Mouse (Mus musculus): ENCODE data around the gene Aqp9. TPM values are rescaled to one million over a fixed set of nuclear protein-coding genes. Genes with fewer than 3 reads are reported as not detected.

The Aqp9 gene
- 1 to 10 TPM; 3.9 to 4.7 TPM for total RNA-seq (2023)

GRCm38 (mm10) chr9:71168511-71168910, at the start of gene Aqp9:
TSS of gene Aqp9 (minus strand) at chr9:71168682.

GRCm38 (mm10) chr9:71215248-71216035, 47.0 kb upstream of the Aqp9 start, which contains the start of gene Aldh1a2:
TSS of gene Aldh1a2 (plus strand) at chr9:71215789.

Other genes starting within 250 kb of the Aqp9 start
- not detected for gene Lipc, start 216.5 kb downstream of the Aqp9 start, total RNA-seq (2023)
- gene Aldh1a2, start 47.1 kb upstream of the Aqp9 start, total RNA-seq (2023): not detected